Mouse (Mus musculus): ENCODE results near the gene Gm11168.
"Not testable (repeated sequence)": the region's sequence is repeated elsewhere in the genome, so short reads cannot be mapped to it uniquely, and the experiment has no call there.

GRCm38 (mm10) chr9:3007272-3007671 lies 4.1 kb downstream of the Gm11168 start:
- TF ChIP-seq CTCF (IDR thresholded peaks at IDR 0.05; ENCODE audit: control insufficient read depth, insufficient read depth, insufficient read length); MYOG (IDR thresholded peaks at IDR 0.05; ENCODE audit: control insufficient read depth, extremely low read depth, insufficient read length): not testable (repeated sequence)

All from C2C12 (cell line).